Mouse (Mus musculus): ENCODE data around the gene Nhlrc1. TPM values are rescaled to one million over a fixed set of nuclear protein-coding genes. Genes with fewer than 3 reads are reported as not detected.

Nhlrc1 gene
- total and polyA plus RNA-seq, 3 experiments: not detected

DNA sequence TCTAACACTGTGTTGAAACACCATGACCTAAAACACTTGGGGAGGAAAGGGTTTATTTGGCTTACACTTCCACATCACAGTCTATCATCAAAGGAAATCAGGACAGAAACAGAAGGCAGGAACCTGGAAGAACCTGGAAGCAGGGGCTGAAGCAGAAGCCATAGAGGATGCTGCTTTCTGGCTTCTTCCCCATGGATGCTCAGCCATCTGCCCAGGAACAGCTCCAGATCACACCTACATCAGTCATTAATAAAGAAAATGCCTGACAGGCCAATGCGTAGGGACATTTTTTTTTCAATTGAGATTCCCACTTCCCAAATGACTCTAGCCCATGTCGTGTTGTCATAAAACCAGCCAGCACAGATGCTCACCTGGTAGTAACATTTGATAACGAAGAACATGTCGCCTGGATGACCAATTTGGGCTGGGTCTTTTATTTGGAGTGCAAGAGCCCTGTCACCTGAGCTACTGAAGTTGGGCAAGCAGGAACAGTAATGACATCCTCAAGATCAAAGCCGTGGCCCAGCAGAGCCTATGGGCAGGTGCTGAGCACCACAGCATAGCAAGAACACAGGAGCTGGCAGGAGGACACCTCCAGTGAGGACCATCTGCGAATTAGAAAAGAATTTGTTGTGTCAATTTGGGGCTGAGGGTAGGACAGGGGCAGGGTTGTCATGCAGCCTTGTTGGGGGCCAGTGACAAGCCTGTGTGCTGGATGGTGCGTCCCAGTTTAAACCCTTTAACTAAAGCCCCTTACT lies 22.0 kb downstream of the Nhlrc1 start:
- TF ChIP-seq MAZ (IDR thresholded peaks at IDR 0.05; ENCODE audit: low read depth, low read length) (no peak), NRF1 (IDR thresholded peaks at IDR 0.05; ENCODE audit: insufficient read depth, low read depth, low read length, poor library complexity, severe bottlenecking) (no peak)

DNA sequence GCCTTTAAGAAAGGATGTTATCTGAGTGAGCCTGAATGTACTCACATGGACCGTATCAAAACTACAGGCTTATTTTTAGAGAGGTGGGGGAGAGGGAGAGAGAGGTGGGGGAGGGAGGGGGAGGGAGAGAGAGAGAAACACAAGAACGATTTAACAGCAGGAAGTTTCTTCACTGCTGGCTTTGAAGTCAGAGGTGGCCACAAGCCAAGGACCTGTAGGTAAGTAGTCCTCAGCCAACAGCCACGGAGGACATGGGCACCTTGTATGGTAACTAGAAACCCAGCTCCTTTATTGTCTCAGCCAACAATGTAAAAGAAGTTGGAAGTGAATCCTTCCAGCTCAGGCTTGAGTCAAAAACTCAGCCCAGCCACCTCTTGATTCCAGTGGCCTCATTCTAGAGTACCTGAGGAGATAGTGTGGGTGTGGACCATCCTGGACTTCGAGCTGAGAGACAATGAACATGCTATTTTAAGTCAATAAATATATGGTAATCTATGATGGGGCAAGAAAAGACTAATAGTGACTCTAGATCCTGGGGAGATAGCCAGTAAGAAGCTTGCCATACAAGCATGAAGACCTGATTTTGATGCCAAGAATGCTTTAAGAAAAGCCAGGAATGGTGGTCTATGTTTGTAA lies 24.2 kb downstream of the Nhlrc1 start:
- no peaks in the 10 kb centered on the region; a peak in 1 of 4 replicates for H3K27me3 ChIP-seq (ENCODE audit: control insufficient read depth in 1 of 2, insufficient read depth in 2 of 2, low read length in 2 of 2)
- H3K9ac ChIP-seq (ENCODE audit: control insufficient read depth, low read depth, low read length, poor library complexity, severe bottlenecking): no peak overlapping the region
- H3K27ac ChIP-seq (ENCODE audit: control insufficient read depth, low read depth, low read length): no peak overlapping the region
- no peaks in the 10 kb centered on the region for H3K9me3 ChIP-seq (replicated peaks; ENCODE audit: insufficient read depth, low read length)
- no peaks in the 10 kb centered on the region for H3K4me1 ChIP-seq (ENCODE audit: control insufficient read depth in 1 of 2, insufficient read depth in 2 of 2, low read length in 2 of 2)
- H3K79me2 ChIP-seq (ENCODE audit: control insufficient read depth, insufficient read depth, low read length, poor library complexity): no peaks in the 10 kb centered on the region
- no peak for DNase-seq (ENCODE audit: low read depth, low spot score)
- no peaks in the 10 kb centered on the region for H3K36me3 ChIP-seq (ENCODE audit: control insufficient read depth in 1 of 2, insufficient read depth in 2 of 2, low read length in 2 of 2)
- no peak overlapping the region for H3K4me3 ChIP-seq (ENCODE audit: control insufficient read depth in 1 of 2, insufficient read depth in 1 of 2, low read depth in 2 of 2, low read length in 2 of 2)
- TF ChIP-seq MEF2A (IDR thresholded peaks at IDR 0.05; ENCODE audit: extremely low read depth, insufficient replicate concordance, low read depth, low read length, poor library complexity, severe bottlenecking): no peak
- no peak for TF ChIP-seq TAL1 (IDR thresholded peaks at IDR 0.05; ENCODE audit: low read length)
- TF ChIP-seq E2F4 (IDR thresholded peaks at IDR 0.05; ENCODE audit: borderline replicate concordance, low read depth, low read length): no peak
- no peak for TF ChIP-seq MAX (IDR thresholded peaks at IDR 0.05; ENCODE audit: low read length)
- no peak for TF ChIP-seq SIN3A (IDR thresholded peaks at IDR 0.05; ENCODE audit: low read length)
- TF ChIP-seq CHD1 (IDR thresholded peaks at IDR 0.05; ENCODE audit: low read depth, low read length): no peak
- no peak for TF ChIP-seq POLR2AphosphoS5 (IDR thresholded peaks at IDR 0.05; ENCODE audit: borderline replicate concordance, low read depth, low read length)
- no peak for TF ChIP-seq CHD2 (IDR thresholded peaks at IDR 0.05; ENCODE audit: low read length)

More for the DNA sequence above, 22.0 kb downstream of the Nhlrc1 start:
- H3K27ac ChIP-seq (ENCODE audit: control insufficient read depth, low read depth, low read length): no peak overlapping the region
- H3K79me2 ChIP-seq (ENCODE audit: control insufficient read depth, insufficient read depth, low read length, poor library complexity): no peaks in the 10 kb centered on the region
- no peaks in the 10 kb centered on the region; a peak in 1 of 4 replicates for H3K27me3 ChIP-seq (ENCODE audit: control insufficient read depth in 1 of 2, insufficient read depth in 2 of 2, low read length in 2 of 2)
- no peak for DNase-seq (ENCODE audit: low read depth, low spot score)
- H3K4me1 ChIP-seq (ENCODE audit: control insufficient read depth in 1 of 2, insufficient read depth in 2 of 2, low read length in 2 of 2): no peaks in the 10 kb centered on the region
- H3K36me3 ChIP-seq (ENCODE audit: control insufficient read depth in 1 of 2, insufficient read depth in 2 of 2, low read length in 2 of 2): no peaks in the 10 kb centered on the region
- H3K4me3 ChIP-seq (ENCODE audit: control insufficient read depth in 1 of 2, insufficient read depth in 1 of 2, low read depth in 2 of 2, low read length in 2 of 2): no peak overlapping the region
- H3K9ac ChIP-seq (ENCODE audit: control insufficient read depth, low read depth, low read length, poor library complexity, severe bottlenecking): no peak overlapping the region
- no peaks in the 10 kb centered on the region for H3K9me3 ChIP-seq (replicated peaks; ENCODE audit: insufficient read depth, low read length)

DNA sequence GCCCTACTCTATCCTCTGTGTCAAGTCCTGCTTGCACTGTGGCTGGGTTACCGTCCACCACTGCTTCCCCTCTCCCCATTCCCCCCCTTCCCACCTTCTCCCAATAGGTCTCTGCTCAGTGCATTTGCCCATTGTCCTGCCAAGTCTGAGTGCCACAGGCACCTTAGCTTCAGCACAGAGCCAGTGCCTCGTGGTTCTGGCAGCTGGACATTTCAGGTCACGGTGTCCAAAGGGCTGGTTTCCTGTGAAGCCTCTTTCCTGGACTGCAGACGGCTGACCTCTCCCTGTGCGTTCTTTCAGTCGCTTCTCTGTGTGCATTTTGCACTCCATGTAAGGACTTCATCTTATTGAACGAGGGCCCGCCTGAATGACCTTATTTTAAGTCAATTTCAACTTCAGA lies 26.7 kb downstream of the Nhlrc1 start:
- no peaks in the 10 kb centered on the region for H3K9me3 ChIP-seq (replicated peaks; ENCODE audit: insufficient read depth, low read length)
- H3K4me1 ChIP-seq (ENCODE audit: control insufficient read depth in 1 of 2, insufficient read depth in 2 of 2, low read length in 2 of 2): no peaks in the 10 kb centered on the region
- H3K4me3 ChIP-seq (ENCODE audit: control insufficient read depth in 1 of 2, insufficient read depth in 1 of 2, low read depth in 2 of 2, low read length in 2 of 2): no peak overlapping the region
- H3K79me2 ChIP-seq (ENCODE audit: control insufficient read depth, insufficient read depth, low read length, poor library complexity): no peaks in the 10 kb centered on the region
- H3K27me3 ChIP-seq (ENCODE audit: control insufficient read depth in 1 of 2, insufficient read depth in 2 of 2, low read length in 2 of 2): no peaks in the 10 kb centered on the region; a peak in 1 of 4 replicates
- DNase-seq (ENCODE audit: low read depth, low spot score): no peak
- TF ChIP-seq ZC3H11A (IDR thresholded peaks at IDR 0.05; ENCODE audit: low read depth, low read length): no peak
- no peak for TF ChIP-seq MAX (IDR thresholded peaks at IDR 0.05; ENCODE audit: low read length)
- TF ChIP-seq HCFC1 (IDR thresholded peaks at IDR 0.05; ENCODE audit: low read depth, low read length): no peak
- TF ChIP-seq MYC (IDR thresholded peaks at IDR 0.05; ENCODE audit: low read depth, low read length): no peak
- TF ChIP-seq POLR2A (IDR thresholded peaks at IDR 0.05; ENCODE audit: control insufficient read depth in 1 of 2, insufficient read depth in 1 of 2, low read depth in 1 of 2, low read length in 2 of 2, poor library complexity in 1 of 2): no peak
- no peak for TF ChIP-seq MYB (IDR thresholded peaks at IDR 0.05; ENCODE audit: low read depth, low read length)
- TF ChIP-seq POLR2AphosphoS2 (IDR thresholded peaks at IDR 0.05; ENCODE audit: low read length): no peak
- TF ChIP-seq GATA1 (IDR thresholded peaks at IDR 0.05; ENCODE audit: low read depth, low read length): no peak
- no peak for TF ChIP-seq MAFK (IDR thresholded peaks at IDR 0.05; ENCODE audit: borderline replicate concordance, low read depth, low read length)
- no peak overlapping the region for H3K27ac ChIP-seq (ENCODE audit: control insufficient read depth, low read depth, low read length)
- no peak overlapping the region for H3K9ac ChIP-seq (ENCODE audit: control insufficient read depth, low read depth, low read length, poor library complexity, severe bottlenecking)
- no peaks in the 10 kb centered on the region for H3K36me3 ChIP-seq (ENCODE audit: control insufficient read depth in 1 of 2, insufficient read depth in 2 of 2, low read length in 2 of 2)

All from MEL (cell line).